Mouse (Mus musculus) small intestine, adult 2 months (tissue): Measurements from ENCODE around the gene Usp24. TPM values are rescaled to one million over a fixed set of nuclear protein-coding genes. Genes with fewer than 3 reads are reported as not detected.
"Not testable (repeated sequence)": the region's sequence is repeated elsewhere in the genome, so short reads cannot be mapped to it uniquely, and the experiment has no call there.

Source experiments
- H3K27ac ChIP-seq: fragments of 200-500 bp; 2 replicates; pipeline ENCODE4 v1.5.1; 2012; ENCODE audit warnings: low read depth, low read length, control low read depth, inconsistent platforms; ENCODE audit not compliant: insufficient read depth
- H3K27me3 ChIP-seq: fragments of 200-500 bp; 2 replicates; pipeline ENCODE4 v1.6.1; 2012; ENCODE audit warnings: mild to moderate bottlenecking, moderate library complexity, low read length, inconsistent platforms; ENCODE audit not compliant: control insufficient read depth, insufficient read depth
- H3K36me3 ChIP-seq: fragments of 200-500 bp; 2 replicates; pipeline ENCODE4 v1.6.1; 2012; ENCODE audit warnings: mild to moderate bottlenecking, low read length, control low read depth, inconsistent platforms; ENCODE audit not compliant: control insufficient read depth, insufficient read depth
- H3K4me1 ChIP-seq: fragments of 200-500 bp; 2 replicates; pipeline ENCODE4 v1.6.1; 2012; ENCODE audit warnings: low read length, inconsistent platforms, mixed read lengths; ENCODE audit not compliant: control insufficient read depth, insufficient read depth, insufficient read length
- H3K4me3 ChIP-seq: fragments of 200-500 bp; 2 replicates; pipeline ENCODE4 v1.5.1; 2012; ENCODE audit warnings: low read depth, mild to moderate bottlenecking, control low read depth, inconsistent platforms, low read length, moderate library complexity
- CTCF ChIP-seq: fragments of 200-500 bp; IDR thresholded peaks from 2 replicates; pipeline ENCODE4 v1.5.1; 2012; ENCODE audit warnings: low read depth, mild to moderate bottlenecking, control low read depth, inconsistent platforms, low read length, moderate library complexity, mixed read lengths; ENCODE audit not compliant: insufficient replicate concordance, insufficient read length; ENCODE audit errors: extremely low read depth
- POLR2A ChIP-seq: fragments of 200-500 bp; IDR thresholded peaks from 2 replicates; pipeline ENCODE4 v1.6.1; 2012; ENCODE audit warnings: low read depth, mild to moderate bottlenecking, control low read depth, inconsistent platforms, low read length, moderate library complexity
- WGBS: fragments of 180-500 bp; shearing (Covaris S2); methylation state at CpG from one replicate; pipeline ENCODE4 v1.1.7; 2018; 5-methylcytosine and 5-hydroxymethylcytosine counted together
- polyA plus RNA-seq: library from polyadenylated mRNA; depleted of rRNA; stranded (reverse); fragments of >200 nt; gene quantifications from 2 replicates; pipeline ENCODE4 v1.2.3, GENCODE M21; 2012

Gene Usp24
- polyA plus RNA-seq, 1 experiment, result 5.8 TPM

GRCm38 (mm10) chr4:106333584-106333983, 17.6 kb downstream of the Usp24 start:
- TF ChIP-seq CTCF, result no peak
- no peak overlapping the region for H3K4me3 ChIP-seq
- no peaks in the 10 kb centered on the region for H3K27me3 ChIP-seq
- H3K36me3 ChIP-seq, result no peaks in the 10 kb centered on the region; the same call in 1 of the 2 replicates
- H3K27ac ChIP-seq, result no peak overlapping the region
- 60% methylated on average over 2 of the region's 2 CpGs for WGBS
- H3K4me1 ChIP-seq, result no peaks in the 10 kb centered on the region

DNA sequence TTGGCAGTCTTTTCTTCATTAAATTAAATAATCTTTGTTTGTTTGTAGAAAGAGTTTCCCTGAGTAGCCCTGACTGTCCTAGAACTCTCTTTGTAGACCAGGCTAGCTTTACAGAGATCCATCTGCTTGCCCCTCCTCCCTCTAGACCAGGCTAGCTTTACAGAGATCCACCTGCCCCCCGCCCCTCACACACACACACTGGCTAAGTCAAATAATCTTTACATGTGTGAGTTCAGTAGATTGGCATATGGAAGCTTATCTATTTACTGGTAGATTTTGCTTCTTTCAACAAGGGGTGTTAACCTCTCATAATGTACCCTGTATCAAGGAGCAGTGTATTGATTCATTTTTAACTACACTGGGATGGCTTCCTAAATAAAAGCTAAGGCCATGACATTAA, 19.8 kb downstream of the Usp24 start:
- TF ChIP-seq CTCF (no peak), POLR2A (no peak)
- Histone ChIP-seq H3K27ac (no peak overlapping the region), H3K27me3 (no peaks in the 10 kb centered on the region), H3K4me3 (no peak overlapping the region), H3K4me1 (no peaks in the 10 kb centered on the region), H3K36me3 (no peaks in the 10 kb centered on the region; the same call in 1 of the 2 replicates)
- WGBS, result 73% methylated on average over 1 of the region's 1 CpGs

DNA sequence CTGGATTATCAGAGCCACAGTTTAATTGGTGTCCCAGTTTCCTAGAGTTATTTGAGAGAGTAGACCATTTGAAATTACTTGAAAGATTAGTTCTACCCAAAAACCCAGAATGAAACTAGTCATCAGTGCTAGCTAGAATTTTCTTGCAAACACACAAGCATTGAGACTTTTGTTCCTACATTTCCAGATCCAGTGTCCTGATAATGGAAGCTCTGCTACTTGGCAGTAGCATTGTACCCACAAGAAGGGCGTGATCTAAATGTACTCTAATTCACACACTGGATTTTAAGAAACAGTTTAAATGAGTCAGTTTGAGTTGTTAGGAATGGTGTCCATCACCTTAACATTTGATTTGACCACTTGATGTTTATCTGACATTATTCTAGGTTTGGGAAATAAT, 31.7 kb downstream of the Usp24 start:
- 98% methylated on average over 1 of the region's 1 CpGs for WGBS
- Histone ChIP-seq H3K4me3 (no peak overlapping the region), H3K36me3 (peaks cover 30% of the 10 kb centered on the region), H3K27ac (no peak overlapping the region), H3K27me3 (no peaks in the 10 kb centered on the region), H3K4me1 (no peaks in the 10 kb centered on the region)
- no peak for TF ChIP-seq POLR2A
- TF ChIP-seq CTCF, result no peak

- not testable (repeated sequence) for H3K4me3 ChIP-seq, H3K27ac ChIP-seq, H3K4me1 ChIP-seq, H3K27me3 ChIP-seq
- peaks cover 41% of the 10 kb centered on the region for H3K36me3 ChIP-seq
- WGBS, result 82% methylated on average over 2 of the region's 2 CpGs
These were observed 39.0 kb downstream of the Usp24 start for GRCm38 (mm10) chr4:106355025-106355424.

GRCm38 (mm10) chr4:106370013-106370412, 54.0 kb downstream of the Usp24 start:
- no peaks in the 10 kb centered on the region for H3K27me3 ChIP-seq
- H3K4me1 ChIP-seq, result no peaks in the 10 kb centered on the region
- TF ChIP-seq CTCF (no peak), POLR2A (no peak)
- no peak overlapping the region for H3K4me3 ChIP-seq
- 73% methylated on average over 6 of the region's 6 CpGs for WGBS
- H3K27ac ChIP-seq, result no peak overlapping the region
- H3K36me3 ChIP-seq, result peaks cover 45% of the 10 kb centered on the region

- H3K27ac ChIP-seq, result no peak overlapping the region
- TF ChIP-seq POLR2A (no peak), CTCF (no peak)
- 18% methylated on average over 1 of the region's 1 CpGs for WGBS
- H3K27me3 ChIP-seq, result no peaks in the 10 kb centered on the region
- no peaks in the 10 kb centered on the region for H3K4me1 ChIP-seq
- H3K4me3 ChIP-seq, result no peak overlapping the region
- peaks cover 55% of the 10 kb centered on the region for H3K36me3 ChIP-seq
These were observed 59.8 kb downstream of the Usp24 start for GRCm38 (mm10) chr4:106375857-106376256.

DNA sequence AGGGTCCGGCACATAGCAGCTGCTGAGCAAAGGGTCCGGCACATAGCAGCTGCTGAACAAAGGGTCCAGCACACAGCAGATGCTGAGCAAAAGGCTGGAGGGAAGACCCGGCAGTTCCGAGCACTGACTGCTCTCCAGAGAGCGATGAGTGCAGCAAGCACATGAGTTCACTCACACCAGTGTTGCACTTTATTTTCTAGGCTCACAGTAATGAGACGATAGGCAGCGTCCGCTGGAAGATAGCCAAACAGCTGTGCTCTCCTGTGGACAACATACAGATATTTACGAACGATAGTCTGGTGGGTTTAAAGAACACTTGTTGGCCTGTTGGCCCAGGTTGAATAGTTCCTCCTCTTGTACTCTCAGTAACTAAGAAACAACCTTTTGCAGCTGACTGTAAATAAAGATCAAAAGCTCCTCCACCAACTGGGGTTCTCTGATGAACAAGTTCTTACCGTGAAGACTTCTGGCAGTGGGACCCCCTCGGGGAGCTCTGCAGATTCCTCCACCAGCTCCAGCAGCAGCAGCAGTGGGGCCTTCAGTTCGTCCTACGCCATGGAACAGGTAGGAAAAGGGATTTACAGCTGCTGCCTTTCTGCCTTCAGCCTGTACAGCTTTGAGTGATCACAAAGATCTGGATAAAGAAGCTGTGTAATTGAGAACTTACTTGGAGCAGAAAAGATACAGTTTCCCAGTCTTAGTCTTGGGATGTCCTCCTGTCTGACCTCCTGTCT, 63.0 kb downstream of the Usp24 start:
- WGBS, result 80% methylated on average over 14 of the region's 14 CpGs

DNA sequence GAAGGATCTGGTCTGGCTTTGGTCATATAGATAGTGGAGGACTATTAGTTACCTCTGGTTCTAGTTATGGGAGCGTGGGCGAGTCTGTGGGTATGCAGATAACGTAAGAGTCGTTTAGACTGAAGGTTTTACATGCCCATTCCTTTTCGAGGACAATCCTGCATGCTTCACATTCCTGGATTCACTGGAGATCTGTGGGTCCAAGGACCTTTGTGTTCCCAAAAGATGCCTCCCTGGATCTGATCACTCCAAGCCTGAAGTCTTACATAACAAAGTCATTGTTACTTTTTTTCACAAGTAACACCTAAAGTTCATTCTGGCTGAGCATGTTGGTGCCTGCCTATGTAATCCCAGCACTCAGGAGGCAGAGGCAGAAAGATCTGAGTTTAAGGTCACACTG, 65.1 kb downstream of the Usp24 start:
- Histone ChIP-seq H3K36me3 (peaks cover 61% of the 10 kb centered on the region), H3K4me3 (no peak overlapping the region), H3K27ac (no peak overlapping the region), H3K27me3 (no peaks in the 10 kb centered on the region), H3K4me1 (no peaks in the 10 kb centered on the region)
- TF ChIP-seq POLR2A, result no peak
- TF ChIP-seq CTCF, result no peak
- WGBS, result 76% methylated on average over 5 of the region's 5 CpGs

More for the DNA sequence above, 63.0 kb downstream of the Usp24 start:
- Histone ChIP-seq H3K4me3 (no peak overlapping the region), H3K36me3 (peaks cover 54% of the 10 kb centered on the region), H3K4me1 (no peaks in the 10 kb centered on the region), H3K27me3 (no peaks in the 10 kb centered on the region), H3K27ac (no peak overlapping the region)
- TF ChIP-seq POLR2A (no peak), CTCF (no peak)
